Mouse (Mus musculus): ENCODE data around the gene Rps16. TPM values are rescaled to one million over a fixed set of nuclear protein-coding genes. Genes with fewer than 3 reads are reported as not detected.
A peak's percentile ranks its signal among the peaks of the same experiment; 100 is the strongest.

Rps16 gene
- polyA plus RNA-seq, 1 experiment from 2014 or later: 955 TPM

DNA sequence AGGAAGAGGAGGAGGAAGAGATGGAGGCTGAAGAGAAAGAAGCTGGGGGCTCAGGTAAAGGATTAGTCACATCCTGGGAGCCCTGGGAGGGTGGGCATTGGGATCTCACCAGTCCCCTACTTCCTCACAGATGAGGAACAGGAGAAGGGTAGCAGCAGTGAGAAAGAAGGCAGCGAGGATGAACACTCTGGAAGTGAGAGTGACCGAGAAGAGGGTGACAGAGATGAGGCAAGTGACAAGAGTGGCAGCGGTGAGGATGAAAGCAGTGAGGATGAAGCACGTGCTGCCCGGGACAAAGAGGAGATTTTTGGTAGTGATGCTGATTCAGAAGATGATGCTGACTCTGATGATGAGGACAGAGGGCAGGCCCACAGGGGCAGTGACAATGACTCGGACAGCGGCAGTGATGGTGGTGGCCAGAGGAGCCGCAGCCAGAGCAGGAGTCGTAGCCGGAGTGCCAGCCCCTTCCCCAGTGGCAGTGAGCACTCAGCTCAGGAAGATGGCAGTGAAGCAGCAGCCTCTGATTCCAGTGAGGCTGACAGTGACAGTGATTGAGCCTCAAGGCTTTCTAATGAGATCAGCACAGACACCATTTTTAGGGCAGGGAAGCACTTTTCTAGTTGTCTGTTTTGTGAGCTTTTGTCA, 48.4 kb downstream of the Rps16 start:
- Histone ChIP-seq H3K36me3 (ENCODE audit: control insufficient read depth, insufficient read depth, low read length) (peaks cover 39% of the 10 kb centered on the region), H3K4me3 (ENCODE audit: low read depth, low read length) (no peak overlapping the region), H3K27ac (replicated peaks) (no peak overlapping the region), H3K4me2 (replicated peaks; ENCODE audit: low read depth) (no peak overlapping the region), H3K9ac (ENCODE audit: low read length) (no peak overlapping the region), H3K4me1 (replicated peaks; ENCODE audit: control insufficient read depth, insufficient read depth) (no peaks in the 10 kb centered on the region), H3K9me3 (ENCODE audit: control insufficient read depth, low read length) (no peaks in the 10 kb centered on the region), H3K27me3 (ENCODE audit: control insufficient read depth, insufficient read depth, low read length) (no peaks in the 10 kb centered on the region)
- no peak for DNase-seq (ENCODE audit: low spot score)
- no peak for ATAC-seq (ENCODE audit: low FRiP score, low TSS enrichment)
- TF ChIP-seq CTCF (IDR thresholded peaks at IDR 0.05; ENCODE audit: low read depth) (no peak), EP300 (optimal IDR thresholded peaks at IDR 0.05) (no peak)
- 90% methylated on average over 10 of the region's 10 CpGs for WGBS

DNA sequence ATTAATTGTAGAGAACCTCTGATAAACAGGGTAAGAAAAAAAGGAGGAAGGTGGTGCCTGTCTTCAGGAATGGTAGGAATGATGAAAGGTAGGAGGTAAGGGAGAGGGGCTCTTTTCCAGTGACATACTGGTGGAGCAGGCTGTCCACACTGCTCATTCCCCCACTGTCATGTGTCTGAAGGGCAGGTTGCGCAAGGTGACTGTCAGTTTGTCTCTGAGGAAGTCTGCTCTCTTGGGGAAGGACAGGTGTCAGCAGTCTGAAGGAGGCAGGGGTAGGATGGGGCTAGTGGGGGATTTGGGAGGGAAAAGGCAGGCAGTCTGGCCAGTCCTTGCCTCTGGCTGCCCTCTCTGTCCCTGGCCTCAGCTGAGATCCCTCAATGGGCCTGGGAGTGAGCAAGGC, 50.6 kb downstream of the Rps16 start:
- H3K9me3 ChIP-seq (ENCODE audit: control insufficient read depth, low read length): no peaks in the 10 kb centered on the region
- 96% methylated on average over 1 of the region's 1 CpGs for WGBS
- TF ChIP-seq EP300 (optimal IDR thresholded peaks at IDR 0.05): no peak
- TF ChIP-seq CTCF (IDR thresholded peaks at IDR 0.05; ENCODE audit: low read depth): no peak
- DNase-seq (ENCODE audit: low spot score) (no peak), ATAC-seq (ENCODE audit: low FRiP score, low TSS enrichment) (no peak)
- no peaks in the 10 kb centered on the region for H3K4me1 ChIP-seq (replicated peaks; ENCODE audit: control insufficient read depth, insufficient read depth)
- no peak overlapping the region for H3K4me3 ChIP-seq (ENCODE audit: low read depth, low read length)
- H3K9ac ChIP-seq (ENCODE audit: low read length): no peak overlapping the region
- H3K27ac ChIP-seq (replicated peaks): 0 out of 2 replicates have a peak overlapping the region, but pooled peaks have one; percentile 40
- no peak overlapping the region for H3K4me2 ChIP-seq (replicated peaks; ENCODE audit: low read depth)
- H3K27me3 ChIP-seq (ENCODE audit: control insufficient read depth, insufficient read depth, low read length): no peaks in the 10 kb centered on the region
- peaks cover 48% of the 10 kb centered on the region for H3K36me3 ChIP-seq (ENCODE audit: control insufficient read depth, insufficient read depth, low read length)

DNA sequence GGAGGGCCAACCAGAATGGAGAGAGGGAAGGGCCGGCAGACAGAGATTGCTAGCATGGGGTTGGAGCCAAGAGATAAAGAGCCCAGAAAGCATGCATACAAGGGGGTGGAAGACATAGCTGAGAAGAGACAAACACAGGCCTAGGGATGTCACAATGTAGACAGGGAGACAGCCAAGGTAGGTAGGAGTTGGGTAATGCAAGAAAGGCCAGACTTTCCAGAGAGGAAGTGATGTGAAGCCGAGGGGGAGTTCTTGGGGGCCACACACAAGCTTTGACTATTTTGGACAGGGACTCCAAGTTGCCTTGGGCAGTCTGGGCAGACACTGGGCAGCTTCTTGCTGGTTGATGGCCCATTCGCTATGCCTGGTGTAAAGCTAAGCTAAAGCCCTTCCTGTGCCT, 51.5 kb downstream of the Rps16 start:
- H3K4me1 ChIP-seq (replicated peaks; ENCODE audit: control insufficient read depth, insufficient read depth): no peaks in the 10 kb centered on the region
- WGBS: 74% methylated on average over 3 of the region's 3 CpGs
- TF ChIP-seq CTCF (IDR thresholded peaks at IDR 0.05; ENCODE audit: low read depth) (no peak), EP300 (optimal IDR thresholded peaks at IDR 0.05) (no peak)
- H3K27me3 ChIP-seq (ENCODE audit: control insufficient read depth, insufficient read depth, low read length): no peaks in the 10 kb centered on the region
- no peak overlapping the region for H3K4me3 ChIP-seq (ENCODE audit: low read depth, low read length)
- DNase-seq (ENCODE audit: low spot score) (no peak), ATAC-seq (ENCODE audit: low FRiP score, low TSS enrichment) (no peak)
- H3K4me2 ChIP-seq (replicated peaks; ENCODE audit: low read depth): no peak overlapping the region
- H3K36me3 ChIP-seq (ENCODE audit: control insufficient read depth, insufficient read depth, low read length): peaks cover 49% of the 10 kb centered on the region
- H3K9ac ChIP-seq (ENCODE audit: low read length): no peak overlapping the region
- H3K9me3 ChIP-seq (ENCODE audit: control insufficient read depth, low read length): no peaks in the 10 kb centered on the region
- H3K27ac ChIP-seq (replicated peaks): no peak overlapping the region

Other genes starting within 250 kb of the Rps16 start
- gene 9530053A07Rik, start 221.2 kb upstream of the Rps16 start, polyA plus RNA-seq (2015; fragmentation: Nextera tagmentation; extraction: Ambion mirVana): 0.08 and 0.12 TPM in 2 replicates
- gene Fbl, start 180.9 kb upstream of the Rps16 start, polyA plus RNA-seq (2015; fragmentation: Nextera tagmentation; extraction: Ambion mirVana): 57.1 and 61.6 TPM in 2 replicates
- gene Dyrk1b, start 171.2 kb upstream of the Rps16 start, polyA plus RNA-seq (2015; fragmentation: Nextera tagmentation; extraction: Ambion mirVana): 4.6 and 5.7 TPM in 2 replicates
- 4.5 and 4.8 TPM in 2 replicates for gene Eid2, start 82.8 kb upstream of the Rps16 start, polyA plus RNA-seq (2015; fragmentation: Nextera tagmentation; extraction: Ambion mirVana)
- gene Eid2b, start 72.9 kb upstream of the Rps16 start, polyA plus RNA-seq (2015; fragmentation: Nextera tagmentation; extraction: Ambion mirVana): 7.2 and 7.9 TPM in 2 replicates
- 0.22 and 0.33 TPM in 2 replicates for gene Selenov, start 59.5 kb upstream of the Rps16 start, polyA plus RNA-seq (2015; fragmentation: Nextera tagmentation; extraction: Ambion mirVana)
- gene Dll3, start 48.4 kb upstream of the Rps16 start, polyA plus RNA-seq (2015; fragmentation: Nextera tagmentation; extraction: Ambion mirVana): 0.92 and 0.96 TPM in 2 replicates
- 69.4 and 69.6 TPM in 2 replicates for gene Timm50, start 38.6 kb upstream of the Rps16 start, polyA plus RNA-seq (2015; fragmentation: Nextera tagmentation; extraction: Ambion mirVana)
- gene Supt5, start 11.9 kb upstream of the Rps16 start, polyA plus RNA-seq (2015; fragmentation: Nextera tagmentation; extraction: Ambion mirVana): 31.5 and 35.7 TPM in 2 replicates
- 13.4 and 15.1 TPM in 2 replicates for gene Plekhg2, start 21.9 kb downstream of the Rps16 start, polyA plus RNA-seq (2015; fragmentation: Nextera tagmentation; extraction: Ambion mirVana)
- gene Zfp36, start 29.6 kb downstream of the Rps16 start, polyA plus RNA-seq (2015; fragmentation: Nextera tagmentation; extraction: Ambion mirVana): 29.1 and 29.4 TPM in 2 replicates
- gene Med29, start 42.1 kb downstream of the Rps16 start, polyA plus RNA-seq (2015; fragmentation: Nextera tagmentation; extraction: Ambion mirVana): 27.5 and 28.3 TPM in 2 replicates
- 35.9 and 38.6 TPM in 2 replicates for gene Paf1, start 42.3 kb downstream of the Rps16 start, polyA plus RNA-seq (2015; fragmentation: Nextera tagmentation; extraction: Ambion mirVana)
- 18.9 and 23.1 TPM in 2 replicates for gene Gmfg, start 86.8 kb downstream of the Rps16 start, polyA plus RNA-seq (2015; fragmentation: Nextera tagmentation; extraction: Ambion mirVana)
- 0.96 and 1.3 TPM in 2 replicates for gene Lrfn1, start 101.3 kb downstream of the Rps16 start, polyA plus RNA-seq (2015; fragmentation: Nextera tagmentation; extraction: Ambion mirVana)
- gene Ifnl2, start 159.8 kb downstream of the Rps16 start, polyA plus RNA-seq (2015; fragmentation: Nextera tagmentation; extraction: Ambion mirVana): not detected in 2 replicates
- gene Ifnl3, start 172.2 kb downstream of the Rps16 start, polyA plus RNA-seq (2015; fragmentation: Nextera tagmentation; extraction: Ambion mirVana): not detected in 2 replicates
- gene Sycn, start 190.2 kb downstream of the Rps16 start, polyA plus RNA-seq (2015; fragmentation: Nextera tagmentation; extraction: Ambion mirVana): 87.1 and 87.6 TPM in 2 replicates
- 20.1 and 27.2 TPM in 2 replicates for gene Nccrp1, start 196.6 kb downstream of the Rps16 start, polyA plus RNA-seq (2015; fragmentation: Nextera tagmentation; extraction: Ambion mirVana)
- 9.8 and 12.0 TPM in 2 replicates for gene Samd4b, start 247.5 kb downstream of the Rps16 start, polyA plus RNA-seq (2015; fragmentation: Nextera tagmentation; extraction: Ambion mirVana)
- gene Pak4, start 247.5 kb downstream of the Rps16 start, polyA plus RNA-seq (2015; fragmentation: Nextera tagmentation; extraction: Ambion mirVana): 33.9 and 34.1 TPM in 2 replicates